Mouse (Mus musculus) midbrain, embryonic 13.5 days (tissue): Measurements from ENCODE around the gene Slc25a45. TPM values are rescaled to one million over a fixed set of nuclear protein-coding genes. Genes with fewer than 3 reads are reported as not detected.

Source experiments
- ATAC-seq: fragments of 200-750 bp; cut with Nextera tagmentation; 2 replicates; pipeline ENCODE4 v1.8.0; 2017; ENCODE audit warnings: mild to moderate bottlenecking, moderate TSS enrichment, moderate library complexity
- H3K27ac ChIP-seq: fragments of 300-500 bp; sonication (generic); 2 replicates; pipeline ENCODE4 v1.5.1; 2015; ENCODE audit warnings: inconsistent platforms, mild to moderate bottlenecking, moderate library complexity
- H3K27me3 ChIP-seq: fragments of 300-500 bp; sonication (generic); 2 replicates; pipeline ENCODE4 v1.6.1; 2015; ENCODE audit warnings: mild to moderate bottlenecking, inconsistent platforms
- H3K36me3 ChIP-seq: fragments of 300-500 bp; sonication (generic); 2 replicates; pipeline ENCODE4 v1.6.1; 2015; ENCODE audit warnings: mild to moderate bottlenecking, inconsistent platforms
- H3K4me1 ChIP-seq: fragments of 300-500 bp; sonication (generic); replicated peaks from 2 replicates; pipeline ENCODE4 v1.6.1; 2015; ENCODE audit warnings: inconsistent platforms
- H3K4me2 ChIP-seq: fragments of 300-500 bp; sonication (generic); replicated peaks from 2 replicates; pipeline ENCODE4 v1.6.1; 2015; ENCODE audit warnings: moderate library complexity, mild to moderate bottlenecking, inconsistent platforms
- H3K4me3 ChIP-seq: fragments of 300-500 bp; sonication (generic); replicated peaks from 2 replicates; pipeline ENCODE4 v1.5.1; 2015; ENCODE audit warnings: mild to moderate bottlenecking, inconsistent platforms
- H3K9ac ChIP-seq: fragments of 300-500 bp; sonication (generic); replicated peaks from 2 replicates; pipeline ENCODE4 v1.6.1; 2015; ENCODE audit warnings: mild to moderate bottlenecking, inconsistent platforms
- H3K9me3 ChIP-seq: fragments of 300-500 bp; sonication (generic); 2 replicates; pipeline ENCODE4 v1.6.1; 2016; ENCODE audit warnings: mild to moderate bottlenecking, inconsistent platforms
- WGBS: fragments of 180-500 bp; shearing (Covaris S2); methylation state at CpG from one replicate; pipeline ENCODE4 v1.1.7; 2015; 5-methylcytosine and 5-hydroxymethylcytosine counted together
- polyA plus RNA-seq: library from polyadenylated mRNA; unstranded; fragments of >200 nt; fragmentation: Nextera tagmentation; extraction: Ambion mirVana; gene quantifications from 2 replicates; pipeline ENCODE4 v1.2.1, GENCODE M21; 2015

Slc25a45 gene
- polyA plus RNA-seq, 1 experiment from 2014 or later = 2.0 TPM

GRCm38 (mm10) chr19:5912103-5913006 lies 34.7 kb downstream of the Slc25a45 start:
- Histone ChIP-seq H3K4me2 (peak overlapping the region; percentile 79), H3K9ac (peak overlapping the region; percentile 97), H3K27ac (peak overlapping the region; percentile 75), H3K4me1 (peaks cover 34% of the 10 kb centered on the region), H3K9me3 (no peaks in the 10 kb centered on the region), H3K4me3 (peak overlapping the region; percentile 97), H3K27me3 (no peaks in the 10 kb centered on the region), H3K36me3 (peaks cover 6% of the 10 kb centered on the region)
- WGBS = under 1% methylated on average over 59 of the region's 59 CpGs
- peak; percentile 94 for ATAC-seq

GRCm38 (mm10) chr19:5913007-5913719 lies 35.6 kb downstream of the Slc25a45 start, which contains the start of gene Dpf2:
Dpf2 (minus strand) TSS chr19:5913010.
- H3K27ac ChIP-seq = peak within 1 kb of the TSS; percentile 75
- H3K4me3 ChIP-seq = peak within 1 kb of the TSS; percentile 97
- peak within 1 kb of the TSS; percentile 97 for H3K9ac ChIP-seq
- H3K4me2 ChIP-seq = peak within 1 kb of the TSS; percentile 79
- ATAC-seq = no peak; the same call in 1 of the 2 replicates
- peaks cover 14% of the 10 kb centered on the region for H3K36me3 ChIP-seq
- H3K4me1 ChIP-seq = peaks cover 34% of the 10 kb centered on the region
- no peaks in the 10 kb centered on the region for H3K27me3 ChIP-seq
- 22% methylated on average over 13 of the region's 13 CpGs for WGBS
- H3K9me3 ChIP-seq = no peaks in the 10 kb centered on the region

- no peak overlapping the region for H3K4me3 ChIP-seq
- H3K36me3 ChIP-seq = peaks cover 17% of the 10 kb centered on the region
- 21% methylated on average over 9 of the region's 9 CpGs for WGBS
- peaks cover 14% of the 10 kb centered on the region for H3K27me3 ChIP-seq
- H3K4me1 ChIP-seq = peaks cover 25% of the 10 kb centered on the region
- H3K9me3 ChIP-seq = no peaks in the 10 kb centered on the region
- ATAC-seq = no peak
- peak overlapping the region; percentile 58; the same call in 1 of the 2 replicates for H3K9ac ChIP-seq
- no peak overlapping the region for H3K27ac ChIP-seq
- H3K4me2 ChIP-seq = peak overlapping the region; percentile 11
These were observed 44.1 kb downstream of the Slc25a45 start for GRCm38 (mm10) chr19:5921715-5922114.

- H3K9ac ChIP-seq = peak overlapping the region; percentile 58; the same call in 1 of the 2 replicates
These were observed 44.7 kb downstream of the Slc25a45 start for GRCm38 (mm10) chr19:5922119-5922942.

GRCm38 (mm10) chr19:5922963-5923362 lies 45.4 kb downstream of the Slc25a45 start:
- Histone ChIP-seq H3K9ac (no peak overlapping the region; the same call in 1 of the 2 replicates), H3K4me3 (no peak overlapping the region), H3K4me2 (no peak overlapping the region), H3K9me3 (no peaks in the 10 kb centered on the region), H3K4me1 (peaks cover 25% of the 10 kb centered on the region), H3K36me3 (peaks cover 5% of the 10 kb centered on the region), H3K27me3 (peaks cover 14% of the 10 kb centered on the region), H3K27ac (no peak overlapping the region)
- WGBS = 92% methylated on average over 3 of the region's 3 CpGs
- ATAC-seq = no peak

More at GRCm38 (mm10) chr19:5922119-5922942, 44.7 kb downstream of the Slc25a45 start:
- Histone ChIP-seq H3K27ac (no peak overlapping the region), H3K4me1 (peaks cover 25% of the 10 kb centered on the region), H3K4me3 (no peak overlapping the region), H3K36me3 (peaks cover 12% of the 10 kb centered on the region), H3K4me2 (peak overlapping the region; percentile 11), H3K9me3 (no peaks in the 10 kb centered on the region), H3K27me3 (peaks cover 14% of the 10 kb centered on the region)
- ATAC-seq = no peak
- 83% methylated on average over 15 of the region's 15 CpGs for WGBS

GRCm38 (mm10) chr19:5923990-5924712 lies 46.5 kb downstream of the Slc25a45 start:
- Histone ChIP-seq H3K4me3 (peak overlapping the region; percentile 67), H3K9ac (peak overlapping the region; percentile 75), H3K9me3 (no peaks in the 10 kb centered on the region), H3K36me3 (no peaks in the 10 kb centered on the region), H3K27ac (peak overlapping the region; percentile 76), H3K4me2 (peak overlapping the region; percentile 96), H3K27me3 (peaks cover 14% of the 10 kb centered on the region), H3K4me1 (peaks cover 25% of the 10 kb centered on the region)
- under 1% methylated on average over 38 of the region's 38 CpGs for WGBS
- ATAC-seq = peak; percentile 86

GRCm38 (mm10) chr19:5924713-5925093 lies 47.1 kb downstream of the Slc25a45 start, which contains the start of gene Cdc42ep2:
Cdc42ep2 (minus strand) TSS chr19:5924816.
- Histone ChIP-seq H3K27me3 (peaks cover 14% of the 10 kb centered on the region), H3K4me2 (peak within 1 kb of the TSS; percentile 96), H3K4me3 (peak within 1 kb of the TSS; percentile 67), H3K4me1 (peaks cover 25% of the 10 kb centered on the region), H3K27ac (peak within 1 kb of the TSS; percentile 76), H3K36me3 (no peaks in the 10 kb centered on the region), H3K9ac (peak within 1 kb of the TSS; percentile 75), H3K9me3 (no peaks in the 10 kb centered on the region)
- WGBS = under 1% methylated on average over 18 of the region's 18 CpGs
- peak; percentile 92 for ATAC-seq

GRCm38 (mm10) chr19:5925311-5925855 lies 47.8 kb downstream of the Slc25a45 start:
- ATAC-seq = no peak
- Histone ChIP-seq H3K9ac (peak overlapping the region; percentile 75), H3K36me3 (no peaks in the 10 kb centered on the region), H3K4me3 (peak overlapping the region; percentile 67), H3K4me1 (peaks cover 25% of the 10 kb centered on the region), H3K9me3 (no peaks in the 10 kb centered on the region), H3K27me3 (peaks cover 14% of the 10 kb centered on the region), H3K27ac (peak overlapping the region; percentile 44; the same call in 1 of the 2 replicates), H3K4me2 (peak overlapping the region; percentile 96)
- WGBS = 38% methylated on average over 11 of the region's 11 CpGs

GRCm38 (mm10) chr19:5927026-5927425 lies 49.4 kb downstream of the Slc25a45 start:
- WGBS = 78% methylated on average over 11 of the region's 11 CpGs
- Histone ChIP-seq H3K27me3 (peaks cover 14% of the 10 kb centered on the region), H3K9me3 (no peaks in the 10 kb centered on the region), H3K4me3 (no peak overlapping the region), H3K4me2 (no peak overlapping the region), H3K36me3 (no peaks in the 10 kb centered on the region), H3K4me1 (peaks cover 19% of the 10 kb centered on the region), H3K9ac (no peak overlapping the region), H3K27ac (no peak overlapping the region)
- ATAC-seq = no peak

GRCm38 (mm10) chr19:5927532-5927931 lies 49.9 kb downstream of the Slc25a45 start:
- no peak overlapping the region for H3K9ac ChIP-seq
- H3K4me3 ChIP-seq = no peak overlapping the region
- H3K9me3 ChIP-seq = no peaks in the 10 kb centered on the region
- peaks cover 18% of the 10 kb centered on the region for H3K4me1 ChIP-seq
- H3K27ac ChIP-seq = no peak overlapping the region
- 80% methylated on average over 8 of the region's 8 CpGs for WGBS
- H3K36me3 ChIP-seq = no peaks in the 10 kb centered on the region
- H3K4me2 ChIP-seq = no peak overlapping the region
- H3K27me3 ChIP-seq = peaks cover 14% of the 10 kb centered on the region
- ATAC-seq = no peak
